Mouse (Mus musculus) C2C12 (cell line): Measurements from ENCODE around the gene Efcab5.

Source experiments
- CTCF ChIP-seq: IDR thresholded peaks from one replicate; pipeline ENCODE4 v1.5.1; 2011; ENCODE audit not compliant: control insufficient read depth, insufficient read depth, insufficient read length
- MYOD1 ChIP-seq: IDR thresholded peaks from one replicate; pipeline ENCODE4 v1.6.1; 2011; ENCODE audit warnings: low read depth; ENCODE audit not compliant: control insufficient read depth, insufficient read length

DNA sequence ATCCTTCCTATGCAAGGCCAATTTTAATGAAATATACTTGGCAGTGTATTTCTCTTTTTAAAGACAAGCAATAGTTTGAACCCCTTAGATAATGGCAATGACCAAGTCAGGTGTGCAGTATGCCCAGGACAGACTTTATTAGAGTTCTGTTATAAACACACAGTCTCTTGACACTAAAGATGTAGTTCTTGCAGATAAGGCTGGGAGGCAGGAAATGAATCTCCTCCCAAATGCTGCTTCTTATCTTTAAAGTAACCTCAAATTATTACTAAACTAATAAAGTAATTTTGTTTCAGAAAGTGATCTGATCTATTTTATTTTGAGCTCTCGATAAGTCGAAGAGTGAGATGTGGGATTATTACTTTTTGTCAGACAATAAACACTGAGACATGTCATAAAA is 125.4 kb downstream of the Efcab5 start:
- TF ChIP-seq CTCF (no peak), MYOD1 (no peak)
